Mouse (Mus musculus) cerebellum, postnatal 10 days (tissue): ENCODE results near the gene Gpr108.
"Not testable (repeated sequence)": the region's sequence is repeated elsewhere in the genome, so short reads cannot be mapped to it uniquely, and the experiment has no call there.

ENCODE experiments used
- DNase-seq, 2 experiments: peaks; one replicate each; pipeline ENCODE4 v3.0.0; 2021; ENCODE audit warnings: mixed read lengths in 2 of 2

The Gpr108 gene

DNA sequence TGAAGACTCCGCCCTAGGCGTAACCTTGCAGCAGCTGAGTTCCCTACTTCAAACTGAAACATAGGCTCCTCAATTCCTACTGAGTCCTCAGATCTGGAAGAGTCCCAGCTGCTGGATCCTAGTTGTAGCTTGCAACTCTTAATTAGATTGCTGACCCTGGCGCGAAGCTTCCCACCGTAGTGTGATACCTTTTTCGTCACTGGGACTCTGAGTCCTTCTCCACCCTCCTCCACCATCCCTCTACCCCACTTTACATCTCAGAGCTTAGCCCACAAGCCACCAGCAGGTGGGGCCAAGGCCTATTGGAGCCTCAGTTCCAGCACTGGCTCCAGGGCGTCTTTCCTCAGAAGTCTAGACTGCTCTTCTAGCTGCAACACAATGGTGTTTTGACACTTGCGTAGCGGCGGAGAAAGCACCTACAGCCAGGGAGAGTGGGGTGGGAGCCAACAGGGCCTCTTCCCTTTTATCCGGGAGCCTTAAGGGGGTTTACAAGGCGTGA lies at the start of gene Gpr108:
TSS of gene Gpr108 (minus strand) at position 246 of the 499 bp plus-strand sequence.
- peak; percentile 90 to 93 for DNase-seq

DNA sequence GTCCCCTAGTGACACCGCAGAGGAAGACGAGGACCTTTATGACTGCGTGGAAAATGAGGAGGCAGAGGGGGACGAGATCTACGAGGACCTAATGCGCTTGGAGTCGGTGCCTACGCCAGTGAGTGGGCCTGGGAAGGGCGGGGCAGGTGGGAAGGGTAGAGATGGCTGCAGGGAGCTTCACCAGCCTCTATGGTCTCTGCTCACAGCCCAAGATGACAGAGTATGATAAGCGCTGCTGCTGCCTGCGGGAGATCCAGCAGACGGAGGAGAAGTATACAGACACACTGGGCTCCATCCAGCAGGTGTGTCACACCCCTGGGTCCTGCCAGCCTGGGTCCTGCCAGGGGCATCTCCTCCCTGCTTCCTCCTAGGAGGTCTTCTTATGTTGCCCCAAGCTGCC lies 48.8 kb upstream of the Gpr108 start:
- DNase-seq, result no peak

DNA sequence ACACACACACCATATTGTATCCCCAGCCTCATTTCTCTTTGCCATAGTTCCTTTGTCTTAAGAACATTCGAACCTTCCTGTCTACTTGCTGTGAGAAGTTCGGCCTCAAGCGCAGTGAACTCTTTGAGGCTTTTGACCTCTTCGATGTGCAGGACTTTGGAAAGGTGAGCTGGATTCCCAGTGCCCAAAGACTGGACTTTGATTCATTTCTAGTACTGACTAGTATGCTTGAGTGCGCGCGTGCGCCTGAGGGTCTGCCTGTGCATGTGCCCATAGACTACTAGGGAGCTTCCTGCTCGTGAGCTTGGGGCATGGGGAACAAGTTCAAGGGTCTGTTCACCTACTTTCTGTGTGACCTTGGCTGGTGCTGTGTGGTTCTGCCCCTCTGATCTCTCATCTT lies 47.7 kb upstream of the Gpr108 start:
- no peak for DNase-seq

DNA sequence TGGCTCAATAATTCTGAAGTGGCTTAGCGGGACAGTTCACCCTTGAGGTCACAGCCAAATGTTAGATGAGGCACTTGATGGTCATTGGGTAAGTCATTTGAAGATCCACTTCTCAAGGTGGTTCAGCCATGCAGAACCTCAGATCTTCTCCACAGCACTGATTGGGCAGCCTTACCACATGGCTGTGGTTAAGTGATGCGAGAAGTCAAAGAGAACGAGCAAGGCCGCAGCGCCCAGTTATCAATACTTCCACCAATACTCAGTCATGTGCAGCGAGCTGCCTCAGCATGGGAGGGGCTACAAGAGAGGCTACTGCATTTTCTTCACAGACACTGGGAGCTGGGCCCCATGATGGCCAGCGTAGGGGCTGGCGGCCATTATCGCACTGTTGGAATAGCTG lies 44.7 kb upstream of the Gpr108 start:
- no peak for DNase-seq

DNA sequence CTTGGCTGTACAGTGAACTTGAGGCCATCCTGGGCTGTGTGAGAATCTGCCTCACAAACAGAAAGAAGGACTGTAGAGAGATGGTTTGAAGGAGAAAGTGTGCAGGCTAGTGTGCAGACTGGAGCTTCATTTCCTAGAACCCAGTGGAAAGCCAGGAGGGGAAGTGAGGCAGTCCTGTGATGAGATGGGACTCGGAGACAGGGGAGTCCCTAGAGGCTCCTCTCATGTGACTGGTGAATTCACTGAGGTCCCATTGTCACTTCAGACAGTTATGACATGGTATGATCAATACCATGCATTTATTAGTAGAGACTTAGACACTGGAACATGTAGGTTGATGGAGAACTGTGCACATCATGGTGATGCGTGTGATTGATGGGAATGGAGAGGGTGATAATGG lies 44.1 kb upstream of the Gpr108 start:
- no peak for DNase-seq

DNA sequence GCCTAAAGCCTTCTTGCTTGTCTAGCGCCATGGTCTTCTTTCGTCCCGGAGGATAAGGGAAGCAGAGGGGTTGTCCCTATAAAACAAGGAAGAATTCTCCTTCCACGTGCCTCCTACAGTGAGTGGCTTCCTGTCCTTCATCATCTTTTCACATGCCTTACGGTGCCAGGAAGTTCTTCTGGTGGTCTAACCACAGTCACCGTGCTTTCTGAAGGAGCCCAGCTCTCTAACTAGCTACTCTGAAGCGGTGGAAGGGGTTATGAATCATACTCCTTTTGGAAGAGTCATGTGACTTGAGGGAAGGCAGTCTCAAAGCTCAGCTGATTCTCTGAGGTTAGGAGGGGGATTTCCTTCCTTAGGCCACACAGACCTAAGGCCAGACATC lies 42.4 kb upstream of the Gpr108 start:
- no peak for DNase-seq

DNA sequence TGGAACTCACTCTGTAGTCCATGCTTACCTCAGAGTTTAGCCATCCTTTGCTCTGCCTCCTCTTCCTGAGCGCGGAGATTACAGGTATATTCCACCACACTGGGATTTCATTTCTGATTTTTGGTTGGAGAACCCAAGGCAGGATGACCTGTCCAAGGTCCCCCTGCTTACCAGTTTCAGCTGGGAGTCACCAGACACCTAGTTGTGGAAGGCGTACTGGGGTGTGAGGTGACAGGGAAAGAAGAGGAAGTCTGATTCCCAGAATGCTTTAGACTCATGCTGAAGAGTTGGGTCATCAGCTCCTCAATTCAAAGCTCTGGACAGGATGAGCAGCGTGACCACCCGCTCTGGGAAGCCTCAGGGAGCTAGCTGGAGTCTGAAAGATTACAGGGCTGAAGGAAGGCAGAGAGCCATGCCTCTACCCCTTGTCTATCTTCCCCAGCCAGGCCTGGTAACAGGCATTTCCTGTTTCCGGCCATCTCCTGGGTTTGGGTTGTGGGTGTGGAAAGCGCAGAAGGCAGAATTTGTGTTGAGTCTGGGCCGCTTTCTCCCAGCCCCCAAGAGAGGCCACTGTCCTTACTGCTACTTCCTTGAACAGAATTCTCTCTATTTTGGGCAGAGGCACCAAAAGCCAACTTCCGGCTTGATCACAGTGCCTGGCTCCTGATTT lies 41.9 kb upstream of the Gpr108 start:
- DNase-seq, result no peak

DNA sequence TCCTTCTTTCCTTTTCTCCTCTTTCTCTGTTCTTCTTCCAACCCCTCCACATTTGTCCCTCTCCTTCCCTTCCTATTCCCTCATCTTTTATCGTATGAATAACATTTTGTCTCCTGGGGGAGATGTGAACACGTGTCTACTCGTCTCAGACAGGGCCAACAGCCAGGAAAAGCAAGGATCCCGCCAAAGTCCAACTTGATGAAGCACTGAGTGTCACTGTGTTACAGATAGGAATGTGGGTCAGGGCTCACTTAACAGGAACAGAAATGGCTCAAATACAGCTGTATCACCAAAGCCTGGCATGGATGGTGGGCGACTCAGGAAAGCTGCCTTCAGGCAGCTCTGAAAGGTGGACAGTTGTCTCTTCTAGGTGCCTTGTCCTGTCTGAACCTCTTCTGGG lies 41.0 kb upstream of the Gpr108 start:
- DNase-seq, result no peak

DNA sequence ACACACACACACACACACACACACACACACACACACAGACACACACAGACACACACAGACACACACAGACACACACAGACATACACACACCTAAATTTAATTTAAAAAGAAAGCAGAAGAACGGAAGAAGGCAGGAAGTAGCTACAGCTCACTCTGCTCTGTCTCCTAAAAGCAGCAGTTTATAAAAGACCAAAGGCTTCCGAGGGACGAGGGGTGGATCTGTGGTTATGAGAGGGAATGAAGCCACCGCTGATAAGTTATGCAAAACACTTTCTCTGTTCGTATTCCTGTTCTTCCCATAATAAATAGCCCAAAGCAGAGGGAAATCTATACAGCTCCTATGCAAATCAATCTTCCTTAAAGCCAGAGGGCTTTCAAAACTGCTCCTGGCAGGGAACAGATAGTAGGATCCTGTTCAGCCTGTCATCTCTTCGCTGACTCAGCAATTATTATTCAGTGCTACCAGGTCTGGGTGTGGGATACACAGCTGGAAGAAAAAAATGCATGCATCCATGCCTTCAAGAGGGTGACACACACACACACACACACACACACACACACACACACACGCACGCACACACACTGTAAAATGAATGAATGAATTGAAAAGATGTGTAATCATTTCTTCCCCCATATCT lies 38.6 kb upstream of the Gpr108 start:
- DNase-seq, result no peak

DNA sequence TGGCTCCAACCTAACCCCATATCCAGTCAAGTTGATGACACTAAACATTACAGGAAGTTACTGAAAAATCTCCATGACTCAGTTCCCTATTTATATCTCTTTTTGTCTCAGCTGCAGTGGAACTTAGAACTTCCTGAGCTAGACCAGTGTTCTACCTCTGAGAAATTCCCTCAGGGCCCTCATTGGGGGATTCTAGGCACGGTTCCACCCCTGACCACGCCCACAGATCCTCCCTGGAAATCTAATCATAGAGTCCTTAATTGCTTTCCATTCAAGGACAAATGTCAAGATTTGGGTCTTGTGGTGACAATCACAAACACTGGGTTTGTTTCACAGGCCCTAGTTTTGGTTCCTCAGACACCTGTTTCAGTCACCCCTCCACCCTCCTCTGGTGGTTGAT lies 36.8 kb upstream of the Gpr108 start:
- DNase-seq, result no peak

DNA sequence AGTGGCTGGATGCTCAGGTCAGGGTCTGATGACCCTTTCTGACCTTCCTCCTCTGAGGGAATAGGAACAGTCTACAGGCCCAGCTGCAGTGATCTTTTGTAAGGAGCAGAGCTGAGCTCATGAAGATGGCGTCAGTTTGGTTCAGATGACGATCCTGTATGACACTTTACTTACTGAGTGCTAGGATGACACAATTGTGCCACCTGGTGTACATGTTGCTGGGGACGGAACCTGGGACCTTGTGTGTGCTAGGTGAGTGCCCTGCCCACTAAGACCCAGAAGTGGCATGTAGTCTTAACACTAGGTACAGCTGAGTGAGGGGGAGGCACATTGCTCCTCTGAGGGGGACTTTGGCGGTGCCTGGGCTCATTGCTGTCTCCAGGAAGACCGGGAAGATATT lies 35.7 kb upstream of the Gpr108 start:
- no peak for DNase-seq

DNA sequence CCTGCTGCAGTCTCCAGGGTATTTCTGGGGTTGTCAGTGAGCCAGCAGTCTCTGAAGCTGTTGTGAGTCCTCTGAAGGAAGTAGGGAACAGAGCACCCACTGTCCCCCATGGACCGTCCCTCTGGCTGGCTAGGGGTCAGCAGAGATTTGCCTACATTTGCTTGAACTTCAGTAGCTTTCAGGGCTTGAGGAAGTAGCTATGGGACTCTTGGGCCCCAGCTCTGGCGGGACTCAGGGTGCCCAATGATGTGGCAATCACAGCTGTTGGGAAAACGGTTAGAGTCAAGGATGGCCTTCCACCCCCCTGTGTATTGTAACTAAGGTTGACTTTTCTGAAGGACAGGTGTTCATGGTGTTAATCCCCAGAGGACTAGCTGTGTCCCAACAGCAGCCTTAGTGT lies 32.2 kb upstream of the Gpr108 start:
- no peak for DNase-seq

DNA sequence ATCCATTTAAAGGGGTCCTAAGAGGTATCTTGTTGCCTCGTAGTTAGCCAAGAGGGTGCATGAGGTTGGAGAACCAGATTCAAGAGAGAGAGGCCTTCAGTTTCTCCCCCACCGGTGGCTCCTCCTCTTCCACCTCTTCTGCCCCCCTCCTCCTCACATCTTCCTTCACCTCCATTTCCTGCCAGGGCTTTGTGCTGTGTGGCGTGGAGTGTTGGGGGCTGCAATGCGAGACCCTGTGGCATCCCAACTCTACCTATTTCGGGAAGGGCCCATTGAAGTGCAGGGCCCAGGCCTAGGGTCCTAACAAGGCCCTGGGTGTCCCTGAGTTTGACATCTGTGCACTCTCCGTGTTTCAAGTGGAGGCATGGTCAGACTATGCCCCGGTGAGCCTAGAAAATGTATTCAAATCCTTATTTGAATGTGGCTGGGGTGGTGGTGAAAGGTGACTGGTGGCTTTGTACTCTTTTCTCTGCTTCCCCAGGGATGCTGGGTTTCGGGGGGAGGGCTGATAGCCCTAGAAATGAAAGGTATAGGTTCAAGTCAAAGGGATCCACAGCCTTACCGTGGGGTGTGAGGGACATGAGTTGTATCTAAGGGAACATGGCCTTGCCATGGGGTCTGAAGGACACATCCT lies 31.5 kb upstream of the Gpr108 start:
- no peak for DNase-seq

DNA sequence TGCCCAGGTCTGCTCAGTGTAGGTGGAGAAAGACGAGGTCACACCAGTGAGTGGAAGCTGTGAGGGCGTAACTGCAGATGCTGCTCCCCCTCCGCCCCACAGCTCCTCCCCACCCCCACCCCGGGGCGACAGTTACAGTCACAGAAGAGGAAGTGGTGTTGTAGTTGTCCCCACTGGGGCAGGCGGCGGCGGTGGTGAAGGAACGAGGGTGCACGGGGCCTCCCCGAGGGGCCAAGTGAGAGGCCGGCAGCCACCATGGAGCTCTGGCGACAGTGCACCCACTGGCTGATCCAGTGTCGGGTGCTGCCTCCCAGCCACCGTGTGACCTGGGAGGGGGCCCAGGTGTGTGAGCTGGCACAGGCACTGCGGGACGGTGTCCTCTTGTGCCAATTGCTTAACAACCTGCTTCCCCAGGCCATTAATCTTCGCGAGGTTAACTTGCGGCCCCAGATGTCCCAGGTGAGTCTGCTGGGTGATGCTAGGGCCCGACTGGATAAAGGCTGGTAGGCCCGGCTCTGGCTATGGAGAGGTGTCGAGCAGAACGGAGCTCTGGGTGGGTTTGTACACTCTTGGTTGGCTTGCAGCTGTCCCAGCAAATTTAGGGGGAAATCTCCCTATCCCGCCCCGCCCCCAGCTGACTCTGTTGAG lies 30.8 kb upstream of the Gpr108 start, which contains the start of gene Vav1:
TSS of gene Vav1 (plus strand) at position 158 of the 648 bp plus-strand sequence.
- no peak for DNase-seq

DNA sequence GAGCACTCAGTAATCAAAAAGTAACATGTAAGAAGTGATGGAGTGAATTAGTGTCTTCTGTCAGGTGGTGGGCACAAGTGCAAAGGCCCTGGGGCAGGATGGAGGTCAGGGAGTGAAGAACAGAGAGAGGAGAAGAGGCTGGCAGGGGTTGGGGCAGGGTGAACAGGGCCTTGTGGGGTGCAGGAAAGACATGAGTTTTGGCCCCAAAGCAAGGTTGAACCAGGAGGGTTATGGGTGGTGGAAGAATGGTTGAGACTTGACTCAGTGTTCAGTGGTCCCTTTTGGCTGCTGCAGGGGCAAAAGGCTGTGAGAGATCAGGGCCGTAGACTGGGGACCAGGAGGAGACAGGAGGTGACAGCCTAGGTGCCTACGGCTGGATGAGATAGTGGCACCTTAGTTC lies 30.3 kb upstream of the Gpr108 start:
- DNase-seq, result no peak

DNA sequence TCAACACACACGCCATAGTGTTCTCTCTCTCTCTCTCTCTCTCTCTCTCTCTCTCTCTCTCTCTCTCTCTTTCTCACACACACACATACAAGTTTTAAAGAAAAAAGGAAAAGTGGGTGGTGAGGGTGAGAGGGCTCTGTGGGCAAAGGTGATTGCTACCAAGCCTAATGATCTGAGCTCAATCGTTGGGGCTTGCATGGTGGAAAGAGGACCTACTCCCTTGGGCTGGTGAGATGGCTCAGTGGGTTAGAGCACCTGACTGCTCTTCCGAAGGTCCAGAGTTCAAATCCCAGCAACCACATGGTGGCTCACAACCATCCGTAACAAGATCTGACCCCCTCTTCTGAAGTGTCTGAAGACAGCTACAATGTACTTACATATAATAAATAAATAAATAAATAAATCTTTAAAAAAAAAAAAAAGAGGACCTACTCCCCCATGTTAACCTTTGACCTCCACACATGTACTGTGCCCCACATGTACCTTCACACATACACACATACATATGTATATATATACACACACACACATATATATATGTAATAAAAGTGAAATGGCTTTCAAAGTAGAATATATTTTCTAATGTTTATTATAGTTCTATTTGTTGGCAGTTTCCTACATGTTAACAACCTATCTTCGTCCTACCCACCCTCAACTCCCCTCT lies 29.5 kb upstream of the Gpr108 start:
- not testable (repeated sequence) for DNase-seq

DNA sequence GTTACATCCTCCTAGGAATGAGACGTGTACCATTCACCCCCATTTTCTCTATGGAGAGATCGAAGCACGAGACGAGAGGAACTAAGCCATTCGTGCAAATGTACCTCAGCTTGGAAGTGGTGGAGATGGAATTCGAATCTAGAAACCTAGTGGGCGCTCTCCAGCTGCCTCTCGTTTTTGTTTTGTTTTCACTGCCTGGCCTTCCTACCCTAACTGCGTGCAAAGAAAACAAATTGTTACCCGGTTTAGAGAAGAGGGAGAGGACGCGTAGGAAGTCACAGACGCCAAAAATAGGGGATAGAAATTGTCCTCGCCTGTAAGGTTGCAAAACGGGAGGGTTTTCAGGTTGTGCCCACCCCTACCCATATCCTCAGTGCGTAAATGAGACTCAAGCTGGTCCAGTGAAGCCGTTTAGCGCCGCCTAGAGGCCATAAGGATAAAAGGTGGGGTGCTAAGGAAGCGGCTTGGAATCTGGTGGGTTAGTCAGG lies 28.4 kb upstream of the Gpr108 start:
- peak; percentile 86 to 87 for DNase-seq

DNA sequence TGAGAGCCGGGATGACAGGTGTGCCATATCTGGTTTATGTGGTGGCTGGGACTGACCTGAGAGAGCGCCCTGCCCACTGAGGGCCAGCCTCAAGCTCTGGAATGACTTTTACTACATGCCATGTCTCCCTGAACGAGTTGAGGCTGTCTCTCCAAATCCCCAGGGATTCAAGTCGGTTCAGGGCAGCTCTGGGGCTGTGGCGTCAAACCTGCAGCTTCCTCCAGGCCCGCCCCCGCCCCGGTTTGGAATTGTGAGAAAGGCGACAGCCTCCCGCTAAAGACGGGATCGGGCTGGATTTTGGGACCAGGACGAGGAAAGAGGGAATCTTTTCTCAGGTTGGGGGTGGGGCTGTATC lies 27.7 kb upstream of the Gpr108 start:
- DNase-seq, result peak; percentile 28 to 40

DNA sequence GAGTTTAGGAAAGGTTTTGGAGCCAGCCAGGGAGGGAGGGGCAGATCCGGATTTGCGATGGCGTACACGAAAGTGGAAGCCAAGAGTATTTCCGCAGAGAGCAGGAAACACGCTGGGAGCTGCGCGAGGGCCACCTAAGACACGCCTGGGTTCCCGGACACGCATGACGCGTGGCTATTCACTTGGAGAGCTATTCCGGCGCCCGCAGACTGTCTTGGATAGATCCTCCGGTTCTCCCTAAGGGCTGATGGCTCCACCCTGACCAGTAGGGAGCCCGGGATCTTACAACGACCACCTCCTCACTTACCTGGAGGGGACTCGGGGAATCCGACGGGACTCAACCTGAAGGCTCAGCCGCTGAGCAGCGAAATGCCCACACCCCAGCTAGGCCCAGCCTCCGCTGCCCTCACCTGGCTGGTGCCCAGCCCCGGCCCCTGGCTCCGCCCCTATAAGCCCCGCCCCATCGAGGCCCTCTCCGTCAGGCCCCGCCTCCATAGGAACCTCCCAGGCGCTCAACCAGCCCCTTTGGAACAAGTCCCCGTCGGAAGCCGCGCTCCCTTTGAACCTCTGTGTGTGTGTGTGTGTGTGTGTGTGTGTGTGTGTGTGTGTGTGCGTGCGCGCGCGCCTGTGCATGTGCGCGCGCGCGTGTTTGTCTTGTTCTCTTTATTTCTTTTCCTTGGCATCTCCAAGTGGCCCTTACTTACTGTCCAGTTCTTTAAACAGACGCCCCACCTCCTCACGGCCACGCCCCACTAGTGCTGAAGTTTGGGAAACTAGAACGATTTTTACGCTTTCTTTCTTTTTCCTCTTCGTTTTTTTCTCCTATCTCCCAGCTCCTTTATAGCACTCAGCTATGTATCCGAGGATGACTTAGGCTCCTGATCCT lies 27.1 kb upstream of the Gpr108 start:
- peak; percentile 87 to 88 for DNase-seq

DNA sequence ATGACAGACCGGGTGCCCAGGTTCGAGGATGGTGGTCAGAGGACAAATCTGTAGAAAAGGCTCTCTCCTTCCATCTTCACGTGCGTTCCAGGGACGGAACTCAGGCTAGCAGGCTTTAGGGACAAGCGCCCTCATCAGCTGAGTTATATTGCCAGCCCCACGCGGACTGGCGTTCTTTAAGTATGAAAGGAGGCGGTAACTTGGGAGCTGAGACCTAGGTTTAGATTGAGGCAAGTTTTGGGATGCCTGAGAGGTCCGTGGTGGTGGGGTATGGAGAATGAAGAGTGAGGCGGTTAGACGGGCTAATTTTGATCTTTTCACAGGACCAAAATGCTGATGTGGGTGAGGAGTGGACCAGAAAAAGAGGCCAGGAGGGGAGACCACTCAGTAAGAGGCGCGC lies 26.4 kb upstream of the Gpr108 start:
- peak in 1 of 2 experiments; percentile 21 for DNase-seq

DNA sequence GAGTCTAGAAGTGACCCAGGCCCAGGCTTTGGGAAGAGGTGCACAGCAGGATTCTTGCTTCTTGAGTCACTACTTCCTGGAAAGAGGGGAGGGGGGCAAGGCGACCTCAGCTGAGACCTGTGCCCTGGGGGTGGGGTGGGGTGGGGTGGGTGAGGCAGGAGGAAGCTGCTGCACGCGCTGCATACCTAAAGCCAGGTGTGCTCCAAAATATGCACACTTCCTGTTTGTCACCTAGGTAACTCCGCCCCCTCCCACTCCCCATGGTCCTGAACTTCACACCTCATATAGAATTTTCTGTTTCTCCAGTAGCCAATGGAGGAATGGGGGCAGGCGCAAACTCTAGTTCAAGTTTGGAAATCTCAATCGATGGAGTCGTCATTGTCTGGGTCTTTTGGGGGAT lies 25.6 kb upstream of the Gpr108 start:
- DNase-seq, result no peak

DNA sequence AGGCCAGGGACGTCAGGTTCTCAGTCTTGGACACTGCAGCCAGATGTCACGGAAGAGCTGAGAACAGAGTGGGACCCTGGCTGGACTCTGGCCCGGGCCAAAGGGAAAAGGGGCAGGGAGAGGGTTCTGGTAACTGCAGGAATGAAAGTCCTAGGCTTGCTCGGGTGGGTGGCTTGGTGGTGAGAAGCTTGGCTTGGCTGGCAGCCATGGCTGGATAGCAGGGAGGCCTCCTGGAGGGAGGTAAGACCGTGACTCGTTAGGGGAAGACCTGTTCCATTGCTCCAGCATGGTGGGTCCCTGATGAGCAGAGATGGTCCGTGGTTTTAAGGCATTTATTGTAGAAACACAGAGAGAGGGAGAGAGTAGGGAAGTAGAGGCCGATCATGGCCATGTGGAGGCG lies 23.1 kb upstream of the Gpr108 start:
- DNase-seq, result no peak
